Mouse (Mus musculus): ENCODE measurements at regions not wholly inside any gene's neighbourhood (a gene's known extent, or its start where the extent isn't known, plus 50 kb on each side); places are given as distances from the start of the nearest gene placed in this dataset.

GRCm38 (mm10) chr17:84129204-84129603 lies 58.5 kb downstream of the Zfp36l2 start:
- no peak for DNase-seq

- DNase-seq = no peak
These were observed 59.5 kb downstream of the Zfp36l2 start for GRCm38 (mm10) chr17:84128262-84128661.

- DNase-seq = peak; percentile 54 to 64
These were observed 61.6 kb downstream of the Zfp36l2 start for GRCm38 (mm10) chr17:84126168-84126567.

- DNase-seq = no peak
These were observed 64.6 kb downstream of the Zfp36l2 start for GRCm38 (mm10) chr17:84123161-84123560.

- no peak for DNase-seq
These were observed 65.1 kb downstream of the Zfp36l2 start for GRCm38 (mm10) chr17:84122486-84123131.

GRCm38 (mm10) chr17:84121291-84121690 lies 66.5 kb downstream of the Zfp36l2 start:
- DNase-seq = peak in 1 of 2 experiments; percentile 39

GRCm38 (mm10) chr17:84119221-84120017 lies 68.3 kb downstream of the Zfp36l2 start:
- peak; percentile 65 to 70 for DNase-seq

GRCm38 (mm10) chr17:84118781-84119180 lies 69.0 kb downstream of the Zfp36l2 start:
- no peak for DNase-seq

- peak; percentile 60 to 62 for DNase-seq
These were observed 69.5 kb downstream of the Zfp36l2 start for GRCm38 (mm10) chr17:84118271-84118670.

GRCm38 (mm10) chr17:84117756-84118155 lies 70.0 kb downstream of the Zfp36l2 start:
- DNase-seq = peak; percentile 76 to 80

GRCm38 (mm10) chr17:84116340-84117279 lies 71.1 kb downstream of the Zfp36l2 start:
- DNase-seq = peak; percentile 66 to 72

GRCm38 (mm10) chr17:84115957-84116339 lies 71.8 kb downstream of the Zfp36l2 start:
- no peak for DNase-seq

- DNase-seq = no peak
These were observed 72.6 kb downstream of the Zfp36l2 start for GRCm38 (mm10) chr17:84115133-84115532.

- peak in 1 of 2 experiments; percentile 46 for DNase-seq
These were observed 73.3 kb downstream of the Zfp36l2 start for GRCm38 (mm10) chr17:84114279-84114994.

GRCm38 (mm10) chr17:84113608-84114278 lies 74.0 kb downstream of the Zfp36l2 start:
- DNase-seq = peak; percentile 88 to 91

GRCm38 (mm10) chr17:84112411-84113031 lies 75.2 kb downstream of the Zfp36l2 start:
- DNase-seq = peak; percentile 55 to 59

GRCm38 (mm10) chr17:84111787-84112370 lies 75.9 kb downstream of the Zfp36l2 start:
- DNase-seq = no peak

GRCm38 (mm10) chr17:84110945-84111344 lies 76.8 kb downstream of the Zfp36l2 start:
- no peak for DNase-seq

- peak; percentile 47 to 60 for DNase-seq
These were observed 77.6 kb downstream of the Zfp36l2 start for GRCm38 (mm10) chr17:84110000-84110695.
